ENCODE assay signal across 32 mouse cellular contexts in the genomic region with DNA sequence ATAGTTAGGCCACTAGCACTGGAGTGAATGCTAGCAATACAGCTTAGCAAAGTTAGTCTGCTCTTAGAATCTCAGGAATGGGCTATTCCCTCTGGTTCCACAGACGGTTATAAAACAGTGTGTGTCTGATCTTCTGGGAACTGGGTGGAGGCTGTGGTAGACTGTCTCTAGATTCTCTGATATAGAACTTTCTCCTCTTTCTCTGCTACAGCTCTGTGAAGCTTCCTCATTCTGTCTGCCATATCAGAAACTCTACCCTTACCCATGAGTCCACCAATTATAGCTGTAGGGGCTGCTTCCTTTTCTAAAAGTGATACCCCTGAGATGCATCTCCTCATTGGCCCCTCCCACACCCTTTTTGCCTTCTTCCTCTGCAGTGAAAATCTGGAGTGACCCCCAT.
"Had no signal": no experiment of that assay in that cellular context is flagged by ENCODE, and none has a peak within 500 bp of the region (broad histone marks: within the 10 kb centered on the region; RNA-seq: fewer than 3 reads in every experiment).

No protein-coding gene starts in this region.

- H3K4me2 ChIP-seq: limb, embryonic 12.5 days; limb, embryonic 13.5 days; limb, embryonic 15.5 days; liver, embryonic 11.5 days; liver, embryonic 12.5 days; liver, embryonic 13.5 days; liver, embryonic 15.5 days; lung, embryonic 14.5 days; lung, embryonic 15.5 days; midbrain, embryonic 11.5 days; midbrain, embryonic 12.5 days; midbrain, embryonic 13.5 days; midbrain, embryonic 15.5 days; neural tube, embryonic 12.5 days; neural tube, embryonic 13.5 days had no signal

- H3K4me1 ChIP-seq: megakaryocyte, embryonic 14.5 days; midbrain, embryonic 10.5 days; midbrain, embryonic 12.5 days; midbrain, embryonic 15.5 days; neural tube, embryonic 12.5 days had no signal

- H3K27ac ChIP-seq: limb, embryonic 10.5 days; limb, embryonic 12.5 days; limb, embryonic 13.5 days; limb, embryonic 15.5 days; liver, embryonic 12.5 days; liver, embryonic 13.5 days; liver, embryonic 14.5 days; liver, embryonic 15.5 days; lung, embryonic 15.5 days; macrophage; midbrain, embryonic 10.5 days; midbrain, embryonic 12.5 days; midbrain, embryonic 13.5 days; midbrain, embryonic 15.5 days; neural tube, embryonic 12.5 days; neural tube, embryonic 13.5 days had no signal

- H3K4me3 ChIP-seq: limb, embryonic 10.5 days; limb, embryonic 12.5 days; limb, embryonic 13.5 days; limb, embryonic 15.5 days; liver, embryonic 12.5 days; liver, embryonic 13.5 days; liver, embryonic 15.5 days; lung, embryonic 15.5 days; megakaryocyte, embryonic 14.5 days; midbrain, embryonic 10.5 days; midbrain, embryonic 12.5 days; midbrain, embryonic 13.5 days; midbrain, embryonic 15.5 days; myocyte; neural tube, embryonic 12.5 days; neural tube, embryonic 13.5 days had no signal

- ATAC-seq: liver, embryonic 12.5 days; liver, postnatal 0 days; lung, postnatal 0 days; midbrain, embryonic 13.5 days; midbrain, embryonic 15.5 days; midbrain, embryonic 16.5 days had no signal

- H3K9me3 ChIP-seq: limb, embryonic 10.5 days; limb, embryonic 12.5 days; limb, embryonic 13.5 days; limb, embryonic 15.5 days; liver, embryonic 12.5 days; liver, embryonic 13.5 days; liver, embryonic 15.5 days; lung, embryonic 15.5 days; megakaryocyte, embryonic 14.5 days; midbrain, embryonic 10.5 days; midbrain, embryonic 12.5 days; midbrain, embryonic 13.5 days; midbrain, embryonic 15.5 days; neural tube, embryonic 12.5 days; neural tube, embryonic 13.5 days had no signal

- H3K27me3 ChIP-seq: limb, embryonic 12.5 days; limb, embryonic 13.5 days; limb, embryonic 15.5 days; liver, embryonic 12.5 days; liver, embryonic 13.5 days; liver, embryonic 15.5 days; lung, embryonic 15.5 days; megakaryocyte, embryonic 14.5 days; midbrain, embryonic 12.5 days; midbrain, embryonic 13.5 days; midbrain, embryonic 15.5 days; neural tube, embryonic 12.5 days; neural tube, embryonic 13.5 days had no signal

- H3K9ac ChIP-seq: limb, embryonic 12.5 days; limb, embryonic 13.5 days; limb, embryonic 15.5 days; liver, embryonic 12.5 days; liver, embryonic 13.5 days; liver, embryonic 14.5 days; liver, embryonic 15.5 days; liver, postnatal 0 days; lung, embryonic 14.5 days; lung, embryonic 15.5 days; midbrain, embryonic 12.5 days; midbrain, embryonic 13.5 days; midbrain, embryonic 15.5 days; neural tube, embryonic 12.5 days; neural tube, embryonic 13.5 days had no signal

- H3K36me3 ChIP-seq: limb, embryonic 10.5 days; limb, embryonic 13.5 days; limb, embryonic 15.5 days; lung, embryonic 15.5 days; midbrain, embryonic 10.5 days; midbrain, embryonic 12.5 days; midbrain, embryonic 13.5 days; midbrain, embryonic 15.5 days; neural tube, embryonic 12.5 days; neural tube, embryonic 13.5 days had no signal

- DNase-seq: left cerebral cortex, postnatal 4 days; liver; liver, embryonic 13.5 days; liver, postnatal 0 days; lung, adult 18-20 months; lung, adult 2 months; lung, embryonic 14.5 days; lung, postnatal 10 days; lung, postnatal 14 days; lung, postnatal 36 days; lung, postnatal 4 days had no signal
